Mouse (Mus musculus) small intestine, adult 2 months (tissue): Measurements from ENCODE around the gene Cyp1a1.

Source experiments
- CTCF ChIP-seq: fragments of 200-500 bp; IDR thresholded peaks from 2 replicates; pipeline ENCODE4 v1.5.1; 2012; ENCODE audit warnings: low read depth, mild to moderate bottlenecking, control low read depth, inconsistent platforms, low read length, moderate library complexity, mixed read lengths; ENCODE audit not compliant: insufficient replicate concordance, insufficient read length; ENCODE audit errors: extremely low read depth
- POLR2A ChIP-seq: fragments of 200-500 bp; IDR thresholded peaks from 2 replicates; pipeline ENCODE4 v1.6.1; 2012; ENCODE audit warnings: low read depth, mild to moderate bottlenecking, control low read depth, inconsistent platforms, low read length, moderate library complexity

DNA sequence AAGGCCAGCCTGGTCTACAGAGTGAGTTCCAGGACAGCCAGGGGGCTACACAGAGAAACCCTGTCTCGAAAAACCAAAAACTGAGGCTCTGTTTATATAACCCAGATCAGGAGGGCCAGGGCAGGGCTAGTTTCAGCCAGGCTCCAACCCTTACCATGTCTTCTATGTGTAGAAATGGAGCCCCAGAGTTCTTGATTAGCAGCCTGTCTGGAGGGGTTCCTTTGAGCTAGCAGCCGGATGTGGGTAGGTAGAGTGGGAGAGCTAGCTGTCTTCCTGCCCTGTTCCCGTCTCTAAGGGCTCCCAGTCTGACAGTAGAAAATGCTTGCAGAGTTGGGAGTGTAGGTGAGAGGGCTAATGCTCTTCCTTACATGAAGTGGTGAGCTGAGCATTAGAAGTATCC lies 20.6 kb upstream of the Cyp1a1 start:
- TF ChIP-seq CTCF = no peak
- no peak for TF ChIP-seq POLR2A
